Mouse (Mus musculus) monocyte, adult 5-6 weeks (primary cell): ENCODE results near the gene Znhit6. TPM values are rescaled to one million over a fixed set of nuclear protein-coding genes. Genes with fewer than 3 reads are reported as not detected.

Experiments used
- ATAC-seq: fragments of 153-309, 156-312 bp; replicated peaks from 2 replicates; pipeline ENCODE4 v1.8.0; 2017; ENCODE audit warnings: mild to moderate bottlenecking; ENCODE audit not compliant: low TSS enrichment, insufficient number of reproducible peaks, severe bottlenecking, poor library complexity, low FRiP score
- total RNA-seq: library from RNA; stranded (forward); fragments of 200-1000, 200-491, 200-594 nt; gene quantifications from 3 replicates; pipeline ENCODE4 v1.2.3, GENCODE M21; 2017

The Znhit6 gene
- total RNA-seq: 3.6 to 17.7 TPM (median 11.7 TPM) in 3 replicates

DNA sequence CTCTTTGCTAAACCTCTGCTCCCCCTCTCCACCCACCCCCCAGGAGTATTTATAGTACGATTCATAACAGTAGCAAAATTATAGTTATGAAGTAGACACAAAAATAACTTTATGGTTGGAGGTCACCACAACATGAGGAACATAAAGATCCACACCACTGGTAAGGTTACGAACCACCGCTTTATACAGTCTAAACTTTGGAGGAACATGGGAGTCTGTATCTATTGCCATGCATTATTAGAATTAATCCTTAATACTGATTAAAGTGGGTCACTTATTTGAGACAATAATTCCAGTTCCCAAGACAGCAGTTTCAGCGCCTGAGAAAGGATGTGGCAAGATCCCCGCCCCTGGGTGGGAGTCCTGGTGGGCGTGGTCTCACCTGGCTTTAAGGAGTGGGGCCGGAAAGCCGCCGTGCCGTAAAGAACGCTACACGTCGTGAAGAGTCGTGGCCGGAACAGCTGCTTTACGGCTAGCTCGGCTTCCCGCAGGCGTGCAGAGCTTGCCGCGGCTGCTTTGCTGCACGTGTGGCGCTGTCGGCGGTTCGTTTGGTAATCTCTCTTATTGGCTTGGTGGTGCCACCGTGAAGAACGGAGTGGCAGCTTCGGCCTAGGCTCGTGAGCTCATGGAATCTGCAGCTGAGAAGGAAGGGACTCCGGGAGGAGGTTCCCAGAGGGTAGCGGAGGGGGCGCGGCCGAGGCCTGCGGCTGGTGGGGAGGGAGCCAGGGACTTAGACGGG lies at the start of gene Znhit6:
Znhit6 (plus strand) TSS at position 463 of the 739 bp plus-strand sequence.
- peak; percentile 91 for ATAC-seq

DNA sequence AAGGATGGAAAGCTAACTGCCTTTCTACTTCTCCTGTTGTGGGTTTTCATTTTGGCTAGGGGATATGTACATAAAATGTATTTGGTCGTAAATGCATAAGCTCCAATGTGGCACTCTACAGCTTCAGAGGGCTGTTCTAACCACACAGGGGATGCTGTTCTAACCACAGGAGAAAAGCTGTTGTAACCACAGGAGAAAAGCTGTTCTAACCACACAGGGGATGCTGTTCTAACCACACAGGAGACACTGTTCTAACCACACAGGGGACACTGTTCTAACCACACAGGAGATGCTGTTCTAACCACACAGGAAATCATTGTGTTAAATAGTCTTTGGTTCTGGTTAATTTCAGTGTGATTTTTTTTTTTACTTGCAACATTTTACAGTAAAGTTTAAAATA lies 38.1 kb upstream of the Znhit6 start:
- ATAC-seq: no peak

DNA sequence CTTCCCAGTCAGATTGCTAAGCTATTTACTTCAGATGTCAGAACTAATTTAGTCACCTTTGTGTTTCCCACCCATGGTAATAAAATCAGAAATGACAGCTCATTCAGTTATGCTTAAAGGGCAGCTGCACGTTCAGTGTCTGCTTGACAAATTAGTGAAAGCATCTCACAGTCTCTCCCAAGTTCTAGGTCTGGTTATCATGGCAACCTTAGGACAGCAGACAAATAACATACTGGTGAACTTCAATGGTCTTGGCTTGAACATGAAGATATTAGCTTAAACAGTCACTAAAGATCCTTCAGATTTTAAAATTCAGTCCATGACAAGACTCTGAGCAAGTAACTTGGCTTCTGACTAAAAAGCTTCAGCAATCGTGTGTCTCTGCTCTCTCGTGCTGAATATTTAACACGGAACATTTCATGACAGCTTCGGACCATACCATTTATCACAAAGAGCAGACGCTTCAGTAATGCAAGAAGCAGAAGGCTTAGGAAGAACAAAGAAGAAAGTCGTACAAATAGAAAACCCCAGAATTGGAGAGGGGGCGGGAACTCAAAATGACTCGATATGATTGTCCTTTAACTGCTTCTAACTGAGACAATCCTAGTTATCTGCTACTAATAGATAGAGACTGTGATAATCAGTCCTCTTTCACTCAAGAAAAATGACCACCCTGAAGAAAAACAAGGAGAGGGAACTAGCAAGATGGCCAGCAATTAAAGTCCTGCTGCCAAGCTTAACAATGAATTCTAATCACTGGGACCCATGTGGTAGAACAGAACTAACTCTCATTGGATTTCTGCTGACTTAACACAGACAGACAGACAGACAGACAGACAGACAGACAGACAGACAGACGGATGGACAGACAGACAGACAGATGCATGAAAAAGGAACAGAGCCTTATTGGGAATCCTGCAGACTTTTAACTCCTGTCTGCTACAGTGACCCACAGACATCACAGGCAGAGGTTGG lies 27.3 kb upstream of the Znhit6 start:
- no peak for ATAC-seq

DNA sequence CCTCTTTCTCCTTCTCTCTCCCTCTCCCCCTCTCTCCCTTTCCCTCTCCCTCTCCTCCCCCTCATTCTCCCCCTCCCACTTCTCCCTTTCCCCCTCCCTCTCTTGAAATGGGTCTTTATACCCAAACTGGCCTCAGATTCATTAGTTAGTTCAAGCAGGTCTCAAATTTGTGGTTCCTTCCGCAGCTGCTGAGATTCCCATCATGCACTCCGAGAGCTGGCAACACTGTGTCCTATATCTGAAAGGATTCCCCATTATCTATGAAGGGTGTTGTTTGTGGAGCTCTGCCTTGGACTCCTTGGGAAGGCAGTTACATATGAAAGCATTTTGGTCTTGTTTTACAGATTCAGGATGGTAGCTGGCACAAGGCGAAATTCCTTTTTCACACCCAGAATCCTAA lies 25.8 kb upstream of the Znhit6 start:
- no peak for ATAC-seq

DNA sequence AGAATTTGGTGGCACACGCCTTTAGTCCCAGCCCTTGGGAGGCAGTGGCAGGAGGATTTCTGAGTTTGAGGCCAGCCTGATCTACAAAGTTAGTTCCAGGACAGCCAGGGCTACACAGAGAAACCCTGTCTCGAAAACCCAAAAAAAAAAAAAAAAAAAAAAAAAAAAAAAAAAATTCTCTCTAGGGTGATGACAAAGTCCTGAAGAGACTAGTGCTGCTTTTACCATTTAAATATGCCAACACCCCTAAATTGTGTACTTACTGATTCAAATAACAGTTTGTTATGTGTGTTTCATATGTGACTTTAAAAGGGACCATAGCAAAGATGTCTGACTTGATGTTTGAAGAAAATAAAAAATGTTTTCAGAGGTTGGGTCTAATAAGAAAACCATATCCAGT lies 21.6 kb upstream of the Znhit6 start:
- no peak for ATAC-seq

DNA sequence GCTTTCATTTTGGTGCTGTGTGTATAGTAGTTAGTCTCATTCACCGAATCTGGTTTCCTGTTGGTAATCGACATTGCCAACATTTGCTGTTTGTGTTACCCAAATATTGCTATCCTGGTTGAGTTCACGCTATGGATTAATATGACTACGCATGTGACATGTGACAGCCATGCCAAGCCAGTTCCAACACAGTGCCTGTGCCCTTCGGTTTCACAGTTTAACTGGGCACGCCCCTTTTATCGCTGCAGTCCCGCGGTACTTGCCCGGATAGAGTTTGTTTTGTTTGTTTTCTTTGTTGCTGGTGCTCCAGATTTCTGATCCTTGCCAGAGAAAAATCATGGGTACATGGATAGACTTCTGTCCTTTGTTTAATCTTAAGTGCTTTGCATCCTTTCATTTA lies 19.8 kb upstream of the Znhit6 start:
- no peak for ATAC-seq

DNA sequence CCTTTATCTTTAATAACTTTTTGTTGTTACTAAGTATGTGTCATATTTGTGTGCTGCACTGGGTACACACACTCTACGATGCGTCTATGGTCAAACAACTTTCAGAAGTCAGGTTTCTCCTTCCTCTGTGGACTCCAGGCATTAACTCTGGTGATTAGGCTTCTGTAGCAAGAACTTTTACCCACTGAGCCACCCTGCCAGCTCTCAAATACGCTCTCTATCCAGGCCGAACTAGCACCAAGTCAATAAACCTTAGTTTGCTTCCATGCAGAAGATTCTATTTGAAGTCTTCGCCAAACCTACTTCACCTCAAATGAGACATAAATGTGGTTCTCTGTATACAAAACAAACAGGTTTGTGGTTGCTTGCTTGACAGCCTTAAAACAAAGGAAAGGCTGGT lies 16.3 kb upstream of the Znhit6 start:
- ATAC-seq: no peak

DNA sequence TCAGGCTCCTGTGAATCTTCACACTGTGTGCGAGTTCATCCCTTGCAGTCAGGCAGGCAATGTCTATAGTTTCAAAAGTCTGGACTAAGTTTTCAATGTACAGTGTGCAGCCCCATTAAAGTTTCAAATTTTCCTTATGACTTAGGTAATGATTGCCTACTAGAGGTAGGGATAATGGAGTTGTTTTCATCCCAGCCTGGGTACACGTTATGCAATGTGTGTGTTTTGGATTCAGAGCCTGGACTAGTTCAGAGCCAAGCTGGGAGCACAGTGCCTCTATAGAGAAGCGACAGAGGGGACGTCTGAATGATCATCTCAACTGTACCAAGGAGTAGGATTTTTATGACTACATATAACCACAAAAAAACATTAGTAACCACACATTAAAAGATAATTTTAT lies 15.9 kb upstream of the Znhit6 start:
- ATAC-seq: no peak

DNA sequence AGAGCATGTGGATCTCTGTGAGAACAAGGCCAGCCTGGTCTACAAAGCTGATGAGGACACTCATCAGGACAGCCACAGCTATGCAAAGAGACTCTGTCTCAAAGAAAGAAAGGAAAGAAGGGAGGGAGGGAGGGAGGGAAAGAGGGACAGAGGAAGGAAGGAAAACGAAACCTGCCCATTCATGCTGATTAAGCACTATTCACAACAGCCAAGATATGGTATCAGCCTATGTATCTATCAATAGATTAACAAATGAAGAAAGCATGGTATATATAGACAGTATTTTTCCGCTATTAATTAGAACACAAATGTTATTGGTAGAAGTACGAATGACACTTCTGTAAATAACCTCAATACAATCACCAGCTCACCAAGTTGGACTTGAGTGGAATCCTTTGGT lies 1.5 kb upstream of the Znhit6 start:
- ATAC-seq: no peak

DNA sequence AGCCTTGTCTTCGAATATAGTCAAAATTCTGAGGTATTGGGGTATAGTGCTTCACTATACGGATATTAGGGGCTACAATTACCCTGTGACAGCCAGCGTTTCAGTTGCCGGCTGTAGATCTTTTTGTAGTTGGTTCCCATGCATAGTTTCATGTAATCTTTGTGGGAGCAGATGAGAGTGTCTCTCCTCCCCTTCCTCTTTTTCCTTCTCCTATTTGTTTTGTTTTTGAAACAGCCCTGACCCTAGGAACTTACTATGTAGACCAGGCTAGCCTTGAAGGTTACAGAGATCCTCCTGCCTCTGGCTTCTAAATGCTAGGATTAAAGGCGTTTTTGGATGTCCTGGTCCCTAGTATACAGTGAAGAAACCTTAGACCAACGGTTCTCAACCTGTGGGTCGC lies 665 bp upstream of the Znhit6 start:
- ATAC-seq: 0 out of 2 replicates have a peak, but pooled peaks have one; percentile 12

DNA sequence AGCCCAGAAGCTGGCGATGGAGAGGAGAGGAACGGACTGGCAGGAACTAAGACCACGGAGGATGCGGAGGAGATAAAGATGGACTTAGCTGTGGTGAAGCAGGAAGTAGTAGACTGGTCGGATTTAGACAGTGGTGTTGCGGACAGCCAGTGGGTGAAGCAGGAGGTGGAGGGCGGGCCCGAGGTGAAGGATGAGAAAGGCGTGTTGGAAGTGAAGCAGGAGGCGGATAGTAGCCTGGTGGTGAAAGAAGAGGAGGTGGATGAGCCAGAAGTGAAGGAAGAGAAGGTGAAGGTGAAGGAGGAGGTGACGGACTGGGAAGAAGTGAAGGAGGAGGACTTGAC lies 447 bp downstream of the Znhit6 start:
- peak; percentile 44 for ATAC-seq

DNA sequence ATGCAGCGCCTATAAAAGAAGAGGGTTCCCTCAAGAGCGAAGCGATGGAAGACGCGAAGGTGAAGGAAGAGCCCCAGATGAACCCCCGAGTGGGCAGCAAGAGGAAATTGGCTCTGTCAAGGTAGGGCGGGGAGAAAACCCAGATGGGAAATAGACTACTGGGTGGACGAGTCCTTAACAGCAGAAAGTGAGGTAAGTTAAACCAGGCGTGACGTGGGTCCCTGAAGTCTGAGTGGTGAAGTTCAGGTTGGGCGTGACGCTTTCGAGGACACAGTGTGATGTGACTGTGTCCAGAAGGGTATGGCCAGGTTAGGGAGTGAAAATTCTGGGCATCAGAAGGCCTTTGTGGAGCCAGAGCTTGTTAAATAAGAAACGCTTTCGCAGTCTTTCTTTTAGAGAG lies 871 bp downstream of the Znhit6 start:
- ATAC-seq: no peak

DNA sequence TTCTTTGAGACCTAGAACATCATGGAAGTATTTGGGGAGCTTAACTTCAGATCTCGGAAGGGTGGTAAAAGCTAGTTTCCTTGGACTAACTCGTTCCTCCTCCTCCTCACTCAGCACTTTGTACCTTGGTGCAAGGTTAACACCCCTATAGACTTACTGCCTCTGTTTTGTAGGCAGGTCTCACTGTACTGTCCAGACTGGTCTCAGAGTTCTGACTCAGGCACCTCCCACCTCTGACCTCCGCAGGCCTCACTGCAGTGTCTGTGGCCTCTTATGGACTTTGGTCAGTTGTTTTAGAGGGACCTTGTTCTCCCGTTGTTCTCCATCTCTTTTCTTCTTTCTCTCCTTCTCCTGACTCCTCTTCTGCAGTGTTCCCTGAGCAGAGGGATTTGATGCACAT lies 7.0 kb downstream of the Znhit6 start:
- no peak for ATAC-seq

DNA sequence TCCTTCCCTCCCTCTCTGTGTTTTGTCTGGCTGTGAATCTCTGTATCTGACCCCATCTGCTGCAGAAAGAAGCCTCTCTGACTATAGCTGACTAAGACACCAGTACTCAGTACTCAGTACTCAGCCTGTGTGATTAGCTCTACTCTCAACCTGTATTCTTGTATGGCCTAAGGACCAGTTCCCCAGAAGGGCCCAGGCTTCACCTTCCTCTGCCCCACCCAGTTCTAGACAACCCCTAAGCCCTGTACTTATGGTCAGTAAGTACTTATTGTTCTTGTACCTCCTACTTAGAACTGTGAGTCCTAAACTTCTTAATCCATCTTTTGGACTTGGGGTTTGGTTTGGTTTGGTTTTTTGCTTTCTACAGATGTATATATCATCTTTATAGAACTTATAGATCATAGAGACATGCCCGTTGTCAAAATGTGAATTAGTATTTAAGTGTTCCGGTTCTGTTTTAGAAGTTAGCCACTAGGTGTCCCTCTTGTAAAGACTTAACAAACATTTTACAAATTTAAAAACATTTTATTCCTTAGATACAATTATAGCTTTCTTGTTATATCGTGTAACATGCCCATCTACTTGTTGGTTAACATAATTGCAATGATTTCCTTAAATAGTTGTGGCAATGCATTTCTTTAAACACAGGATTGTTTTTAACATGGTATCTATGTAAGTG lies 7.7 kb downstream of the Znhit6 start:
- ATAC-seq: no peak

DNA sequence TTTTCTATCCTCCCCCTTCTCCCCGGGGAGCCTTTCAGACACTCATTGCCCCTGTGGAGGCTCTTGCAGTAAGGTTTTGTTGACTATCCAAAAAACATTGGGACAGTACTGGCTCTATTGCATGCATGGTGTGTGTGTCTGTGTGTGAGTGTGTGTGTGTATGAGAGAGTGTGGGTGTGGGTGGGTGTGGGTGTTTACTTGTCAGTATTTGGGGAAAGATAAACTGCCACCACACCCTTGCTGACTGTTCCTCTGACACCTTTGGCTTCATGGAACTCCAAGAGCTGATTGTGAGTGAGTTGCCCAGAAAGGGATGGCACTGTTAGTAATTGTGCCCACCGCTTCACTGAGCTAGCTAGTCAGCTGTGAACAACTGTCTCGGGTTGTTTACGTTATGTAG lies 14.6 kb downstream of the Znhit6 start:
- no peak for ATAC-seq

DNA sequence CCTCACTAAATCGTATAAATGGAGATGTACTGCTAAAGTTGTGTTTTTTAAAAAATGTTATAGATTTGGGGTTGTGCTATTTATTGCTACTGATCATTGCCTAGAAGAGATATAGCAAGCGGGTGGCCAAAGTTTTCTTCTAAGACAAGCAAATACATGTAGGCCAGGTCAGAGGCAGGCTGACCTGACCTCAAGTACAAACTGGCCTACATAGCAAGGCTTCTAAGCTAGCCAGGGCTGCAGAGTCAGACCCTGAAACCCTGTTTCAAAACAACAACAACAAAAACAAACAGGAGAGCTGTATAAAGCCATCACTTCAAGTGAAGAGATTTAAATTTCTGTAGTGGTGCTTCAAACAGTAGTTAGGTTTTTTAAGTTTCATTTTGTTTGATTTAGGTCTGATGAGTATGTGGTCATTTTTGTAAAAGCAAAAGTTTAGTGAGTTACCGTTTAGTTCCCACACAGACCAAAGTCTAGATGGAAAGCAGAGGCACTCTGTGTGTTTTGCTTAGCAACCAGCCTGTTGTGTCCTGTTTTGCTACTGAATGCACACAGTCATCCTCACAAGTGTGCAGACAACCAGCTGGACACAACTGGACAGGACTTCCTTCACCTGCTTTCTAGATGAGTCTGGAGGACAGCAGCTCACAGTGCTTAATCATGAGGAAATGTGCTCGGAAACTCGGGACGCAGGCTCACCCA lies 16.0 kb downstream of the Znhit6 start:
- no peak for ATAC-seq

DNA sequence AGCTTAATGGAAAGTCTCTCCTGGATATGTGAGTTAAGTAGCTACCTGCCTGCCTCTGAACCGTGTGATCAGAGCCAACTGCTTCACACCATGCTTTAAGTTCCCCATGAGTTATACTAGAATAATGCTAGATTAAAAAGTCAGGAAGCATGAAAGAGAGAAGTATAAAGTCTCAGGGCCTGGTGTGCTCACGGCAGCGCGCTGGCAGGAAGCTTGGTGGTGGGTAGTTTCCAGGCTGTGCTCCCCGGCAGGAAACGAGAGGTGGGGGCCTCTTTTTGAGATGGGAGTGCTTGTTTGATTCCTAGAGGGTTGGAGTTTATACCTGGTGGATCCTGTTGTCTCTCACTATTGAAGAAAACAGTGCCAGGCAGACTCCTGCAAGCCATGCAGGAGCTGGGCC lies 19.3 kb downstream of the Znhit6 start:
- no peak for ATAC-seq

DNA sequence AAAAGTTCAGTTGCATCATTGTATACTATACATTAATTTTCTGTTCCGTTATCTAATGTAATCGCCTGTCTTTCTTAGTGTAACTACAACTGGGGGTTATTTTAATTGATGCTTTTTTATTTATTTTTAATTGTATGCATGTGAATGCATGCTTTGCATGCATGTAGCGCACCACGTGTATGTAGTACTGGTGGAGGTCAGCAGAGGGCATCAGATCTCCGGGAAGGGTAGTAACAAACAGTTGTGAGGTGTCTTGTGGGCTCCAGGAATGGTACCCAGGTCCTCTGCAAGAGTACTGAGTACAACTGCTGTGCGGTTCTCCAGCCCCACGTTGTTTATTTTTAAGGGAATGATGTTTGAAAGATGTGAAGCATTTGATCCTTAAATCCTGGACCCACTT lies 23.1 kb downstream of the Znhit6 start:
- ATAC-seq: no peak

DNA sequence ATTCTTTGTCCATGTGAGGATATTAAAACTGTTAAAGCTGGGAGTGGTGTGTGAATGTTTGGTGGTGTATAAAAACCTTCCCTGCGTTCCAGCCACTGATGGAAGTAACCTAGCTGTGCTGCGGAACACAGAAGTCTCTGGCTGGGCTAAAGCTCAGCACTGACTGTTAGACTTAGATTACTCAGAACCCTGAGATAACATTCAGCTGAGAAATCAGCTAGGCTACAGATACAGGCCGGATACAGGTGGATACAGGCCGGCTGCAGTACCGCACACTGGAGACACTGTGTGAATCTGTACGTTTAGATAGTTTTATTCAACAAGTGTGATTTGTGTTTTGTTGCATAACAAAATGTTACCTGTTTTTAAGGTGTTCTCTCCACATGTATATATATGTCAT lies 24.8 kb downstream of the Znhit6 start:
- ATAC-seq: no peak
